Mouse (Mus musculus) common myeloid progenitor, adult 5-6 weeks (primary cell): ENCODE measurements around the gene Myf6. TPM values are rescaled to one million over a fixed set of nuclear protein-coding genes. Genes with fewer than 3 reads are reported as not detected.

Experiments used
- ATAC-seq: replicated peaks from 2 replicates; pipeline ENCODE4 v1.8.0; 2016; ENCODE audit warnings: low read depth, mild to moderate bottlenecking, moderate TSS enrichment, inconsistent platforms; ENCODE audit not compliant: poor library complexity, severe bottlenecking
- total RNA-seq: library from RNA; stranded (forward); fragments of 200-1000, 187-1606 nt; gene quantifications from 2 replicates; pipeline ENCODE4 v1.2.3, GENCODE M21; 2017

Gene Myf6
- total RNA-seq, 1 experiment from 2014 or later: not detected

GRCm38 (mm10) chr10:107449496-107450330, 44.8 kb downstream of the Myf6 start:
- no peak for ATAC-seq

Other genes with a start within 250 kb of the Myf6 start
- not detected in 2 replicates for gene Lin7a, start 223.1 kb downstream of the Myf6 start, total RNA-seq
- not detected in 2 replicates for gene Myf5, start 8.6 kb downstream of the Myf6 start, total RNA-seq
- gene Ptprq, start 225.3 kb upstream of the Myf6 start, total RNA-seq: not detected in 2 replicates